Mouse (Mus musculus) limb, embryonic 14.5 days (tissue): ENCODE measurements around the gene Wipi2. TPM values are rescaled to one million over a fixed set of nuclear protein-coding genes. Genes with fewer than 3 reads are reported as not detected.
A peak's percentile ranks its signal among the peaks of the same experiment; 100 is the strongest.

ENCODE experiments used
- ATAC-seq: fragments of 200-750 bp; cut with Nextera tagmentation; 2 replicates; pipeline ENCODE4 v1.8.0; 2017; ENCODE audit warnings: low read depth, moderate number of reproducible peaks, moderate TSS enrichment; ENCODE audit not compliant: low FRiP score
- DNase-seq: peaks from one replicate; pipeline ENCODE4 v3.0.0-alpha.2; 2015; ENCODE audit warnings: low spot score
- H3K27ac ChIP-seq: fragments of 300-500 bp; sonication (generic); replicated peaks from 2 replicates; pipeline ENCODE4 v1.5.1; 2014; ENCODE audit warnings: low read depth, mild to moderate bottlenecking, low read length, moderate library complexity, mixed read lengths
- H3K27me3 ChIP-seq: fragments of 300-500 bp; sonication (generic); 2 replicates; pipeline ENCODE4 v1.6.1; 2014; ENCODE audit warnings: low read length, mixed read lengths; ENCODE audit not compliant: control insufficient read depth, insufficient read depth
- H3K36me3 ChIP-seq: fragments of 300-500 bp; sonication (generic); 2 replicates; pipeline ENCODE4 v1.6.1; 2014; ENCODE audit warnings: mild to moderate bottlenecking, low read length, moderate library complexity, mixed read lengths; ENCODE audit not compliant: control insufficient read depth, insufficient read depth
- H3K4me1 ChIP-seq: fragments of 300-500 bp; sonication (generic); 2 replicates; pipeline ENCODE4 v1.6.1; 2014; ENCODE audit warnings: antibody characterized with exemption, low read length, mixed read lengths; ENCODE audit not compliant: control insufficient read depth, insufficient read depth
- H3K4me2 ChIP-seq: fragments of 300-500 bp; sonication (generic); replicated peaks from 2 replicates; pipeline ENCODE4 v1.6.1; 2014; ENCODE audit warnings: low read depth, mild to moderate bottlenecking, low read length, moderate library complexity; ENCODE audit not compliant: severe bottlenecking
- H3K4me3 ChIP-seq: fragments of 300-500 bp; sonication (generic); replicated peaks from 2 replicates; pipeline ENCODE4 v1.5.1; 2014; ENCODE audit warnings: low read length
- H3K9ac ChIP-seq: fragments of 300-500 bp; sonication (generic); 2 replicates; pipeline ENCODE4 v1.6.1; 2014; ENCODE audit warnings: mild to moderate bottlenecking, low read depth, low read length, moderate library complexity; ENCODE audit not compliant: severe bottlenecking
- H3K9me3 ChIP-seq: fragments of 300-500 bp; sonication (generic); 2 replicates; pipeline ENCODE4 v1.6.1; 2016; ENCODE audit warnings: low read length; ENCODE audit not compliant: control insufficient read depth
- POLR2A ChIP-seq: fragments of 200-500 bp; IDR thresholded peaks from 2 replicates; pipeline ENCODE4 v1.8.0; 2012; ENCODE audit warnings: inconsistent platforms, mild to moderate bottlenecking, moderate library complexity, borderline replicate concordance; ENCODE audit not compliant: insufficient read depth, insufficient read length; ENCODE audit errors: extremely low read depth
- WGBS: fragments of 180-500 bp; shearing (Covaris S2); extraction: QIAGEN DNeasy Blood & Tissue Kit; methylation state at CpG from one replicate; pipeline ENCODE4 v1.1.7; 2014; 5-methylcytosine and 5-hydroxymethylcytosine counted together
- polyA plus RNA-seq, 2 experiments: library from polyadenylated mRNA; depleted of rRNA in 1 of 2; stranded (reverse) in 1 of 2; unstranded in 1 of 2; fragments of >200 nt; fragmentation: Nextera tagmentation in 1 of 2; extraction: Ambion mirVana in 1 of 2; gene quantifications; 2 replicates each; pipeline versions ENCODE4 v1.2.1 to v1.2.3; 2012 to 2014

Wipi2 gene
- polyA plus RNA-seq, 2 experiments = 37.4 to 50.4 TPM

DNA sequence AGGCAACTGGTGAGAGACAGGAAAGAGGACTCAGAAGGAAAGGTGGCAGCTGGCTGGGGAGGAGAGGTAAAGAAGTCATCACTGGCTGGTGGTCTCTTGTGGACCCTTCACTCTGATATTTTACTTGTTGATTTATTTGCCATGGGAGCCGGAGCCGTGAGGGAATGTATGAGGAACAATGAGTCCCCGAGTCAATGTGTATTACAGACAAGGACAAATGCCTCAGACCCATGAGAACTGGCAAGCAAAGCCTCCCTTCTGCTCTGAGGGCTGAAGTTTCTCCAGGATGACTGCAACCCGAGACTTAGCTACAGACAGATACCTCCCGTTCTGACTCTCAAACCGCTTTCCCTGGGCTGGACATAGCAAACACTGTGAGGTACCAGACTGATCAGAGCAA lies 11.2 kb upstream of the Wipi2 start:
- Histone ChIP-seq H3K36me3 (no peaks in the 10 kb centered on the region), H3K4me2 (no peak overlapping the region), H3K9me3 (no peaks in the 10 kb centered on the region), H3K4me3 (no peak overlapping the region), H3K9ac (no peak overlapping the region), H3K27me3 (no peaks in the 10 kb centered on the region), H3K27ac (no peak overlapping the region), H3K4me1 (no peaks in the 10 kb centered on the region)
- WGBS = 60% methylated on average over 6 of the region's 6 CpGs
- no peak for ATAC-seq
- TF ChIP-seq POLR2A = no peak
- no peak for DNase-seq

DNA sequence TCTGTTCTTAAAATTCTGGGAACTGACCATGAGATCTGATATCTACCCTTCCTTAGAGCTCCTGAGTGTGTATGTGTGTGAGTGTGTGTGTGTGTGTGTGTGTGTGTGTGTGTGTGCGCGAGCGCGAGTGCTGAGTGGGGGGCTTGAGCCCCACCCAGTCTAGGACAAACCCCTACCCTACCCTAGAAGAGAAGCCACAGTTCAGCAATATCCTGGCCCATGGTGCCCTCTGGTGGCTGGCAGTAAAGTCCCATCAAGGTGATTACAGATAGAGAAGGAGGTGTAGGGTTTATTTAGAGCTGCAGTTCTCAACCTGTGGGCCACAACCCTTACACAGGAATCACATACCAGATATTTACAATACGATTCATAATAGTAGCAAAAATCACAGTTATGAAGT lies 7.6 kb upstream of the Wipi2 start:
- ATAC-seq = peak; percentile 47; the same call in 1 of the 2 replicates
- Histone ChIP-seq H3K4me1 (no peaks in the 10 kb centered on the region), H3K36me3 (no peaks in the 10 kb centered on the region), H3K4me2 (no peak overlapping the region), H3K27me3 (no peaks in the 10 kb centered on the region), H3K9me3 (no peaks in the 10 kb centered on the region), H3K9ac (no peak overlapping the region), H3K27ac (no peak overlapping the region), H3K4me3 (no peak overlapping the region)
- peak; percentile 35 for DNase-seq
- 28% methylated on average over 5 of the region's 5 CpGs for WGBS
- TF ChIP-seq POLR2A = no peak

GRCm38 (mm10) chr5:142621421-142621820 lies 6.1 kb upstream of the Wipi2 start:
- ATAC-seq (no peak), DNase-seq (no peak)
- Histone ChIP-seq H3K36me3 (no peaks in the 10 kb centered on the region), H3K27ac (no peak overlapping the region), H3K4me3 (no peak overlapping the region), H3K4me2 (no peak overlapping the region), H3K4me1 (no peaks in the 10 kb centered on the region), H3K9ac (no peak overlapping the region), H3K27me3 (no peaks in the 10 kb centered on the region), H3K9me3 (no peaks in the 10 kb centered on the region)
- no peak for TF ChIP-seq POLR2A
- 68% methylated on average over 2 of the region's 2 CpGs for WGBS

DNA sequence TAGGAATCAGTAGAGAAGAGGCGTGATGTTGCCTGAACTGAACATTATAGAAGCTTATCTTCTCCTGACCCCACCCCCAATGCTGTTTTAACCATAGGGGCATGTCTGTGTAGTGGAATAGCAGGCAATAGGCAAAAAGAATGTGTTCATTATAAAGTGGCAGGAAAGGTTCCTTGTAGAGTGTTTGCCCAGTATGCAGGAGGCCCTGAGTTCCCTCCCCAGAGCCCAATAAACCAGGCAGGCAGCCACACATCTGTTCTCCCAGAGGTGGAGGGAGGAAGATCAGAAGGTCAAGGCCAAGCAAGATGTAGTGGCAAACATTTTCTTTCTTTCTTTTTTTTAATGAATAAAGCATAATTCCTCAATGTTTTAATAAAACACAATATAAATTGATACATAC lies 5.4 kb upstream of the Wipi2 start:
- no peaks in the 10 kb centered on the region for H3K9me3 ChIP-seq
- no peak overlapping the region for H3K4me3 ChIP-seq
- no peak overlapping the region for H3K4me2 ChIP-seq
- DNase-seq (no peak), ATAC-seq (no peak)
- H3K36me3 ChIP-seq = no peaks in the 10 kb centered on the region
- no peak overlapping the region for H3K27ac ChIP-seq
- WGBS = 72% methylated on average over 1 of the region's 1 CpGs
- H3K27me3 ChIP-seq = no peaks in the 10 kb centered on the region
- H3K9ac ChIP-seq = no peak overlapping the region
- no peaks in the 10 kb centered on the region for H3K4me1 ChIP-seq
- no peak for TF ChIP-seq POLR2A

DNA sequence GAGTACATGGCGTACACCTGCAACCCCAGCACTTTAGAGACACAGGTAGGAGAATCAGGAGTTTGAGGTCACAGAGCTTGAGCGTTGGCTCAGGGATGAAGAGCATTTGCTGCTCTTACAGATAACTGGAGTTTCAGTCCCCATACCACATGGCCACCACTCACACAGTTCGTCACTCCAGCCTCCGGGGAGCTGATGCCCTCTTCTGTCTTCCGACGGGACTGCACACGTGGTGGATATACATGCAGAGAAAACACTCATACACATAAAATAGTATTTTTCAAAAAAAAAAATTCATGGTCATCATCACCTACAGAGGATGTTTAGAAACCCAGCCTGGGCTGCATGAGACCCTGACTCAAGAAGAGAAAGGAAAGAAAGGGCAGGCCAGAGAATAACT lies 4.4 kb upstream of the Wipi2 start:
- H3K27ac ChIP-seq = no peak overlapping the region
- no peaks in the 10 kb centered on the region for H3K9me3 ChIP-seq
- no peak overlapping the region for H3K4me2 ChIP-seq
- DNase-seq (no peak), ATAC-seq (no peak)
- no peaks in the 10 kb centered on the region for H3K27me3 ChIP-seq
- TF ChIP-seq POLR2A = no peak
- H3K36me3 ChIP-seq = no peaks in the 10 kb centered on the region
- 89% methylated on average over 7 of the region's 7 CpGs for WGBS
- H3K4me3 ChIP-seq = no peak overlapping the region
- H3K4me1 ChIP-seq = no peaks in the 10 kb centered on the region
- no peak overlapping the region for H3K9ac ChIP-seq
